Mouse (Mus musculus): ENCODE data around the gene Nox1.
"Not testable (repeated sequence)": the region's sequence is repeated elsewhere in the genome, so short reads cannot be mapped to it uniquely, and the experiment has no call there.

Gene Nox1

DNA sequence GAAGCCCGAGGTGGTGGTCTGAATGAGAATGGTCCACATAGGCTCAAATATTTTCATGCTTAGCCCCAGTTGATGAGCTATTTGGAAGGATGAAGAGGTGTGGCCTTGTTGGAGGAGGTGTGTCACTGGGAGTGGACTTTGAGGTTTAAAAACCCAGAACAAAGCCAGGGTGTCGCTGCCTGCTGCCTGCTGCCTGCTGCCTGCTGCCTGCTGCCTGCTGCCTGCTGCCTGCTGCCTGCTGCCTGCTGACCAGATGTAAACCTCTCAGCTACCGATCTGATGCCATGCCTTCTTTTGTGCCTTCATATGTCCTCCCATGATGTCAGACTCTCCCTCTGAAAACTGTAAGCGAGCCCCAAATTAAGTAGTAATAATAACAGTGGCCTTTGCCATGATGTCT is at the start of gene Nox1:
TSS of gene Nox1 (minus strand) at position 101 of the 400 bp plus-strand sequence.
- DNase-seq (ENCODE audit: extremely low read depth, insufficient read length, low spot score): no peak

DNA sequence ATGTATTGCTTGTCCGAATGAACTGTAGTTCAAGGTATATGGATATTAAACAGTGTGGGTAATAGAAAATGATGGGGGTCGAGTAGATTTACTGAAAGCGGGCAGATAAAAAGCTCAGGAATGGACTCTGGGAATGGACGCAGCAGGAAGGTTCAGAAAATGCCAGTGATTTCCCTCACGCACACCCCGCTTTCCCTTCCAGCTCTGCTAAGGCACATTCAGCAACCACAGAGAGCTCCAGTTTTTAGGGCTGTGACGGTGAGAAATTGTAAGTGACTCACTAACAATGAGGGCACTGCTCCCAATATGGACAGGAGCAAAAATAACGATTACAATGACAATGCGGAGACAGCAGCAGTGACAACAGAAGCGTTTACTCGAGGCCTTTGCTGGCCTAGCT is 40.4 kb upstream of the Nox1 start:
- no peak for DNase-seq (ENCODE audit: extremely low read depth, insufficient read length, low spot score)

DNA sequence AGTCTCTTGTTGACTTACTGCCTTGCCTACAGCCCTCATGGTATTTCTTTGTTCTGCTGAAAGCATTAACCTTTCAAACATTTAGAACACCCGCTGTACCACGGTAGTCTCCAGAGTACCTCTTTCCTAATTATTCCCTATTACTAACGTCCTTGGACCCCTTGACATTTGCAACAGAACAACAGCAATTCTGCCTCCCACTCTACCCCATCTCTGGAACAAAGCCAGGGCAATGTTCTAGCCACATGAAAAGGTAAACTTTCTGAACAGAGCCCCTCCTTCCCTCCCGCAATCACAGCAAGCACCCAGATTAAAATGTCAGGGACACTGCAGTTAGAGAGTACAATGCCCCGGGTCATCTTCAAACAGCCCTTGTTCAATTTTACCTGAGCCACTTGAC is 39.4 kb upstream of the Nox1 start:
- DNase-seq (ENCODE audit: extremely low read depth, insufficient read length, low spot score): no peak

DNA sequence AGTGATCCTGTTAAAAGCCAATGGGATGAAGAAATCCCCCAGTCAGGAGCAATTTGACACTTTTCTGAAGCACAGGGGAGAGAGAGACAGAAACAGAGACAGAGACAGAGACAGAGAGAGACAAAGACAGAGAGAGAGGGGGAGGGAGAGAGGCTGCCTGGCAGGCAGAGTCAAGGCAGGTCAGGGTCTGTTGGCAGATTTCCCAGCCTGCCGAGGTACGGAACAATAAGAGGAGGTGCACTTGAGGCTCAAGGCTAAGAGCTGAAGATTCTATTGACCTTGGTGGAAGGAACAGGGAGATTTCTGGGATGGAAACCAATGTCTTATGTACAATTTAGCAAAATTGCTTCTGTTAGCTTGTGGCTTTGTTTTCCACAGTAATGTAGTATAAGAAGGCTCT is 26.4 kb upstream of the Nox1 start:
- no peak for DNase-seq (ENCODE audit: extremely low read depth, insufficient read length, low spot score)

GRCm38 (mm10) chrX:134245946-134246345 is 24.2 kb upstream of the Nox1 start:
- DNase-seq (ENCODE audit: extremely low read depth, insufficient read length, low spot score): no peak

GRCm38 (mm10) chrX:134238266-134238665 is 16.5 kb upstream of the Nox1 start:
- no peak for DNase-seq (ENCODE audit: extremely low read depth, insufficient read length, low spot score)

DNA sequence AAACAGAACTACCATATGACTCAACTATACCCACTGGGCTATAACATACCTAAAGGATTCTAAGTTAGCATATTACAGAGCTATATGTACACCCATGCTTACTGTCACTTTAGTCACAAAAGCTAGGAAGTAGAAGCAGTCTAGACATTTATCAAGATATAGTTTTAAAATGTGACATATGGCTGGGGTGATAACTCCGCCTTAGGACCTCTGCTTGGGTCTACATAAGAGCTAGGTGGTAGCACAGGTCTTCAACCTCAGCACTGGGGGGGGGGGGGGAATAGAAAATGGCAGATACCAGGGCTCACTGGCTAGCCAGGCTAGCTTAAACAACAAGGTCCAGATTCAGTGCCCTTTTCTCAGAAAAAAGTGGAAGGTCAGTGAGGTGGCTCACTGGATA is 11.3 kb upstream of the Nox1 start:
- no peak for DNase-seq (ENCODE audit: extremely low read depth, insufficient read length, low spot score)

GRCm38 (mm10) chrX:134220618-134221017 is 1.1 kb downstream of the Nox1 start:
- DNase-seq (ENCODE audit: extremely low read depth, insufficient read length, low spot score): no peak

GRCm38 (mm10) chrX:134218161-134218560 is 3.6 kb downstream of the Nox1 start:
- DNase-seq (ENCODE audit: extremely low read depth, insufficient read length, low spot score): no peak

DNA sequence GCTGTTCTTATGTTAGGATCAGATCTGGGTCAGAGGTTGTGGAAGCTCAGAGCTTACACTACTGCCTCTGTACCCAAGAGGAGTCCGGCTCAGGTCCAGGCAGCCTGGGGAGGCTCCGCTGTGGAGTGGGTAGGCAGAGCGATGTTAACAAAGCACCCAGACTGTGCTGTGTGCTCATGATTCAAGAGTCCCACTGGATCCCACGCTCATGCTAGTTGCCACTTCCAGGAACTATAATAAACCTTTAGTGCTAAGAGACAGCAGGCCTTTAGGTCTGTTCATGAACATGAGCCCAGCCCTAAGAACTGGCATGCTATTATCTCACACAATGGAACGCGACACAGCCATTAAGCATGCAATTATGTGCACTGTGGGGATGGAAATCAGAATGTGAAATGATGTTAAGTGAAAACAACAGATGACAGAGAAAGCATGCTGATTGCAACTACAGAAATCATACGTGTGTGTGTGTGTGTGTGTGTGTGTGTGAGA is 10.6 kb downstream of the Nox1 start:
- DNase-seq (ENCODE audit: extremely low read depth, insufficient read length, low spot score): no peak

- DNase-seq (ENCODE audit: extremely low read depth, insufficient read length, low spot score): no peak
Measured at GRCm38 (mm10) chrX:134208491-134208890, 13.3 kb downstream of the Nox1 start.

GRCm38 (mm10) chrX:134187201-134187600 is 34.6 kb downstream of the Nox1 start, which contains the start of gene Arl13a:
Gene Arl13a, plus strand, starts transcription at chrX:134187501.
- DNase-seq (ENCODE audit: extremely low read depth, insufficient read length, low spot score): not testable (repeated sequence)

DNA sequence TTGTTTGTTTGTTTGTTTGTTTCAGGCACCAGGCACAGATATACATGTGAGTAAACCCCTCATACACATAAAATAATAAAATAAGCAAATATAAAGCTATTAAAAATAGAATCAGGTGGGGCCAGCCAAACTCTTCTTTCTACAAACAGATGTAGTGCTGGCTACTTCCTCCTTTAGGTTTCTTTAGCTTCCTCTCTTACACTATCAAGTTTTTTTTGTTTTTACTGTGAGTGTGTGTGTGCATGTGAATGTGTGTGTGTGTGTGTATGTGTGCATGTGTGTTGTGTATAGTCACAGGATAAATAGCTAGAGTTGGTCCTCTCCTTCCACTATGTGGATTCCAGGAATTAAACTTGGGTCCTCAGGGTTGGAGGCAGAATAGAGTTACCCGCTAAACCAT is 47.1 kb downstream of the Nox1 start:
- DNase-seq (ENCODE audit: extremely low read depth, insufficient read length, low spot score): no peak

DNA sequence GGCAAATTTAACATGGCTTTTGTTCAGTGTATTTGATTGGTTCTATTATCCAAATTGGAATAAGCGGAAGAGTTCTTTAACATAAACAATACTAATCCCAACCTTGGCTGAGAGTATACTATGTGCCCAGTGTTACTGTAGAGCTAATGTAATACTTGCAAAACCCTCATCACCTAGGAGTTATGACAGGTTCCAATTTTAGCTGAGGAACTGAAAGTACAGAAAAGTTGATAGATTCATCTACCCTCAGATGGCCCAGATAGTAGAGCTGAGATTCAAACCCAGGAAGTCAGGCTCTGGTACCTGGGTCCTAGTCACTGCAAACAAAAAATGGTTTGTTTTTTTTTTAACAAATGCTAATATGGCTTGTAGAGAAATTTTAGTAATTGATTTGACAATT is 51.2 kb downstream of the Nox1 start:
- no peak for DNase-seq (ENCODE audit: extremely low read depth, insufficient read length, low spot score)

- no peak for DNase-seq (ENCODE audit: extremely low read depth, insufficient read length, low spot score)
Measured at GRCm38 (mm10) chrX:134163484-134163883, 58.3 kb downstream of the Nox1 start.

DNA sequence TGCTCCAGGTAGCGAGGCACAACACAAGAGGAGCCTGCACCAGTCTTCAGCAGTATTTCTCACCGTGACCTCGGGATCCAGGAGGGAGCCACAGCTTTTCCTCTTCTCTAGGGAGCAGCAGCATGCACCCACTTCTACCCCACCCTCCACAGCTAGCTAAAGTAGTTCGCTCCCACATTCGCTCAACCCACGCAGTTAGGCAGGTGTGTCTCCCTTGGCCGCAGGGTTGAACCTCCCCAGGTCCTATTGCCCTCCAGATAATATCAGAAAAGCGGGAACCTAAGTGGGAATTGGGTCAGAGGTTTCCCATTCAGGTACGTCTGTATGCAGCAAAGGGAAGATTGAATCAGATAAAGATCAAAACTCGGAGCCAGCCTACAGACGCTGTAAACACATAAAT is 58.9 kb downstream of the Nox1 start:
- DNase-seq (ENCODE audit: extremely low read depth, insufficient read length, low spot score): no peak

DNA sequence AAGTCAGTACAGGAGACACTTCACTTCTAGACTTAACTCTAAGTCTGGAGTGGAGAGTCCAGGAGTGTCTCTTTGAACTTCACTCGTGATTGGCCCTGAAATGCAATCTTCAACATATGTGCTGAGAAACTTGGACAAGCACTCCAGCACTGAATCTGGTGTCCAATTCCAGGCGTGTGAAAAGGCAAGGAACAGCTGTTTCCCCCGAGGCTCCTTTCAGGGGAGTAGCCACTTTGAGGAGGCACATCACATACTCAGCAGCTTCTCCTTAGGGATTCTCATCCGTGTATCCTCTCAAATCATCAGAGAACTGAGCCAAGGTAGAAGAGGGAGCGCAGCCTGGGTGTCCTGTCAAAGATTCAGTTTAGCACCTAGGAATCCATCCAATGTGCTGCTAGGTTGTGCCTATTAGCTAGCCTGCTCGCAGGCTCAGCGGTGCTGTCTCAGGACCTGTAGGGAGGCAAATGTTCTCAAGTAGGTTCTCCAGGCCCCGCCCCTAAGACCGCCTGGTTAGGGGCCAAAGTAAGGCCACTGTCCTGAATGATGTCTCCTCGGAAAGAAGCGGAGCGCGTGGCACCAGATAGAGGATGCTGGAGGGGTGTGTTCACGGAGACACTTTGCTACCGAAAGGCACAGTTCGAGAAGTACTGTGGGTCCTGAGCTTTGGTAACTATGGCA is 59.6 kb downstream of the Nox1 start, which contains the start of gene Xkrx:
TSS of gene Xkrx (minus strand) at position 34 of the 678 bp plus-strand sequence.
- DNase-seq (ENCODE audit: extremely low read depth, insufficient read length, low spot score): no peak

DNA sequence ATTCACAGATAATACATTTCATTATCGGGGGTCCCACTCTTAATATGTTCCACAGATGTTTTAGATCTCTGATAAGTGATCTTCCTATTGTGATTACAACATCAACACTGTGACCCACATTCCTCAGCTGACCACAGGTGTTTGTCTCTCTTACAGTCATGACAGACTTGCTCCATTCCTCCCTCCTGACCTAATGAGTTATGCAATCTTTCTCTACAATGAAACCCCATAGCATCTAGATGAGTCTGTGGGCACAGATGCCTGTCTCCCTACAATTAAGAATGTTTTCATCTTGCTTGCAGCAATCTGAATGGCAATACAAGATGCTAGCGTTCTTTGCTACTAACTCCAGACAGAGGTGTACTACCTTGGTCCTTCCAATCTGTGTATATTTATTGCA is 61.3 kb downstream of the Nox1 start:
- DNase-seq (ENCODE audit: extremely low read depth, insufficient read length, low spot score): no peak

GRCm38 (mm10) chrX:134158151-134158550 is 63.6 kb downstream of the Nox1 start:
- no peak for DNase-seq (ENCODE audit: extremely low read depth, insufficient read length, low spot score)

GRCm38 (mm10) chrX:134141986-134142385 is 79.8 kb downstream of the Nox1 start:
- no peak for DNase-seq (ENCODE audit: extremely low read depth, insufficient read length, low spot score)

GRCm38 (mm10) chrX:134141551-134141950 is 80.2 kb downstream of the Nox1 start:
- DNase-seq (ENCODE audit: extremely low read depth, insufficient read length, low spot score): no peak

- DNase-seq (ENCODE audit: extremely low read depth, insufficient read length, low spot score): no peak
Measured at GRCm38 (mm10) chrX:134140024-134140423, 81.7 kb downstream of the Nox1 start.

DNA sequence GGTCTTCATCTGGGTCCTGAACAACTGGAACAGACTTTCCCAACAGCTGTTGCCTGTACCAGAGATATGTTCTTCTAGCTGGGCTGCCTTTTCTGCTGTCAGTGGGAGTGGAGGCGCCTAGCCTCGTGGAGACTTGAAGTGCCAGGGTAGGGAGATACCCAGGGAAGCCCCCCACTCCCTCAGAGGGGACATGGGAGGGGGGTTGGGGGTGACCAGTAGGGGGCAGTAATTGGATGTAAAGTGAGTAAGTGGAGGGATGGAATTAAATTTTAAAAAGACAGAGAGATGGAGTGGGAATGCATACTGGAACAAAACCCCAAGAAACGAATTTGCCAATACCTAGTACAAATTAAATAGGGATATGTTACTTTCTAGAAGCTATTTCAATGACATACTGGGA is 87.9 kb downstream of the Nox1 start:
- no peak for DNase-seq (ENCODE audit: extremely low read depth, insufficient read length, low spot score)

Measured in 3134 (cell line).